Mouse (Mus musculus): Measurements from ENCODE around the gene Utrn. TPM values are rescaled to one million over a fixed set of nuclear protein-coding genes. Genes with fewer than 3 reads are reported as not detected.

The Utrn gene
- polyA plus RNA-seq, 1 experiment from 2014 or later, result 67.9 TPM

- ATAC-seq (ENCODE audit: insufficient read depth), result no peak
These were observed 235.2 kb downstream of the Utrn start for GRCm38 (mm10) chr10:12633965-12634364.

GRCm38 (mm10) chr10:12630933-12631332 is 238.2 kb downstream of the Utrn start:
- Histone ChIP-seq H3K4me3 (ENCODE audit: low read depth, low read length) (no peak overlapping the region), H3K9ac (no peak overlapping the region), H3K36me3 (ENCODE audit: insufficient read depth) (0 out of 2 replicates have a peak, but pooled peaks cover 8% of the 10 kb centered on the region), H3K4me2 (no peak overlapping the region), H3K27me3 (ENCODE audit: insufficient read depth, low read length) (no peaks in the 10 kb centered on the region), H3K4me1 (ENCODE audit: insufficient read depth) (no peaks in the 10 kb centered on the region), H3K27ac (ENCODE audit: low read depth) (no peak overlapping the region), H3K9me3 (ENCODE audit: low read depth, low read length) (no peaks in the 10 kb centered on the region)
- ATAC-seq (ENCODE audit: insufficient read depth), result no peak
- no peak for DNase-seq
- WGBS, result 73% methylated on average over 5 of the region's 5 CpGs
- no peak for TF ChIP-seq CTCF (IDR thresholded peaks at IDR 0.05; ENCODE audit: low read depth)

More at GRCm38 (mm10) chr10:12633965-12634364, 235.2 kb downstream of the Utrn start:
- Histone ChIP-seq H3K4me3 (ENCODE audit: low read depth, low read length) (no peak overlapping the region), H3K4me1 (ENCODE audit: insufficient read depth) (no peaks in the 10 kb centered on the region), H3K4me2 (no peak overlapping the region), H3K27me3 (ENCODE audit: insufficient read depth, low read length) (no peaks in the 10 kb centered on the region), H3K9me3 (ENCODE audit: low read depth, low read length) (no peaks in the 10 kb centered on the region), H3K9ac (no peak overlapping the region), H3K36me3 (ENCODE audit: insufficient read depth) (0 out of 2 replicates have a peak, but pooled peaks cover 8% of the 10 kb centered on the region), H3K27ac (ENCODE audit: low read depth) (no peak overlapping the region)
- WGBS, result 76% methylated on average over 4 of the region's 4 CpGs
- no peak for DNase-seq
- no peak for TF ChIP-seq CTCF (IDR thresholded peaks at IDR 0.05; ENCODE audit: low read depth)

GRCm38 (mm10) chr10:12618397-12618796 is 250.8 kb downstream of the Utrn start:
- no peaks in the 10 kb centered on the region for H3K4me1 ChIP-seq (ENCODE audit: insufficient read depth)
- H3K4me2 ChIP-seq, result no peak overlapping the region
- H3K4me3 ChIP-seq (ENCODE audit: low read depth, low read length), result no peak overlapping the region
- no peak overlapping the region for H3K27ac ChIP-seq (ENCODE audit: low read depth)
- WGBS, result 47% methylated on average over 3 of the region's 3 CpGs
- H3K9me3 ChIP-seq (ENCODE audit: low read depth, low read length), result no peaks in the 10 kb centered on the region
- no peak overlapping the region for H3K9ac ChIP-seq
- ATAC-seq (ENCODE audit: insufficient read depth), result no peak
- no peaks in the 10 kb centered on the region for H3K27me3 ChIP-seq (ENCODE audit: insufficient read depth, low read length)
- no peak for TF ChIP-seq CTCF (IDR thresholded peaks at IDR 0.05; ENCODE audit: low read depth)
- DNase-seq, result no peak
- 0 out of 2 replicates have a peak, but pooled peaks cover 2% of the 10 kb centered on the region for H3K36me3 ChIP-seq (ENCODE audit: insufficient read depth)

GRCm38 (mm10) chr10:12615723-12616122 is 253.4 kb downstream of the Utrn start:
- Histone ChIP-seq H3K27ac (ENCODE audit: low read depth) (no peak overlapping the region), H3K4me3 (ENCODE audit: low read depth, low read length) (no peak overlapping the region), H3K4me1 (ENCODE audit: insufficient read depth) (no peaks in the 10 kb centered on the region), H3K9ac (no peak overlapping the region), H3K4me2 (no peak overlapping the region), H3K9me3 (ENCODE audit: low read depth, low read length) (no peaks in the 10 kb centered on the region), H3K27me3 (ENCODE audit: insufficient read depth, low read length) (no peaks in the 10 kb centered on the region), H3K36me3 (ENCODE audit: insufficient read depth) (0 out of 2 replicates have a peak, but pooled peaks cover 2% of the 10 kb centered on the region)
- TF ChIP-seq CTCF (IDR thresholded peaks at IDR 0.05; ENCODE audit: low read depth), result peak; percentile 44
- DNase-seq, result peak; percentile 35
- ATAC-seq (ENCODE audit: insufficient read depth), result no peak
- WGBS, result 57% methylated on average over 3 of the region's 3 CpGs

- peak overlapping the region; percentile 56 for H3K4me2 ChIP-seq
- 0 out of 2 replicates have a peak, but pooled peaks cover under 1% of the 10 kb centered on the region for H3K36me3 ChIP-seq (ENCODE audit: insufficient read depth)
- peak overlapping the region; percentile 11; the same call in 1 of the 2 replicates for H3K9ac ChIP-seq
- no peak overlapping the region for H3K27ac ChIP-seq (ENCODE audit: low read depth)
- TF ChIP-seq CTCF (IDR thresholded peaks at IDR 0.05; ENCODE audit: low read depth), result no peak
- no peaks in the 10 kb centered on the region for H3K27me3 ChIP-seq (ENCODE audit: insufficient read depth, low read length)
- 11% methylated on average over 22 of the region's 22 CpGs for WGBS
- ATAC-seq (ENCODE audit: insufficient read depth), result peak; percentile 35; the same call in 1 of the 2 replicates
- H3K9me3 ChIP-seq (ENCODE audit: low read depth, low read length), result no peaks in the 10 kb centered on the region
- H3K4me3 ChIP-seq (ENCODE audit: low read depth, low read length), result peak overlapping the region; percentile 20
- DNase-seq, result peak; percentile 39
- H3K4me1 ChIP-seq (ENCODE audit: insufficient read depth), result no peaks in the 10 kb centered on the region
These were observed 254.5 kb downstream of the Utrn start for GRCm38 (mm10) chr10:12614465-12615199.

GRCm38 (mm10) chr10:12612235-12612863 is 256.8 kb downstream of the Utrn start:
- no peak overlapping the region for H3K4me3 ChIP-seq (ENCODE audit: low read depth, low read length)
- no peaks in the 10 kb centered on the region for H3K36me3 ChIP-seq (ENCODE audit: insufficient read depth)
- H3K27me3 ChIP-seq (ENCODE audit: insufficient read depth, low read length), result no peaks in the 10 kb centered on the region
- H3K4me1 ChIP-seq (ENCODE audit: insufficient read depth), result no peaks in the 10 kb centered on the region
- peak; percentile 79 for TF ChIP-seq CTCF (IDR thresholded peaks at IDR 0.05; ENCODE audit: low read depth)
- no peaks in the 10 kb centered on the region for H3K9me3 ChIP-seq (ENCODE audit: low read depth, low read length)
- ATAC-seq (ENCODE audit: insufficient read depth), result no peak
- 32% methylated on average over 4 of the region's 4 CpGs for WGBS
- DNase-seq, result peak; percentile 76
- H3K27ac ChIP-seq (ENCODE audit: low read depth), result no peak overlapping the region
- H3K4me2 ChIP-seq, result no peak overlapping the region
- no peak overlapping the region for H3K9ac ChIP-seq

GRCm38 (mm10) chr10:12609896-12610295 is 259.3 kb downstream of the Utrn start:
- no peak overlapping the region for H3K4me2 ChIP-seq
- no peaks in the 10 kb centered on the region for H3K4me1 ChIP-seq (ENCODE audit: insufficient read depth)
- H3K27ac ChIP-seq (ENCODE audit: low read depth), result no peak overlapping the region
- 79% methylated on average over 7 of the region's 7 CpGs for WGBS
- no peak overlapping the region for H3K4me3 ChIP-seq (ENCODE audit: low read depth, low read length)
- no peaks in the 10 kb centered on the region for H3K27me3 ChIP-seq (ENCODE audit: insufficient read depth, low read length)
- DNase-seq (no peak), ATAC-seq (ENCODE audit: insufficient read depth) (no peak)
- H3K9me3 ChIP-seq (ENCODE audit: low read depth, low read length), result no peaks in the 10 kb centered on the region
- no peak overlapping the region for H3K9ac ChIP-seq
- TF ChIP-seq CTCF (IDR thresholded peaks at IDR 0.05; ENCODE audit: low read depth), result no peak
- H3K36me3 ChIP-seq (ENCODE audit: insufficient read depth), result no peaks in the 10 kb centered on the region
